ENCODE assay signal across 14 mouse cellular contexts in genomic region chr1:92720567-92720966, GRCm38 (mm10).
DNase-seq lines count a peak whose midpoint lies in the region; ATAC-seq and TF ChIP-seq lines count a peak whose summit lies in the region.
"Had no signal": no experiment of that assay in that cellular context is flagged by ENCODE, and none has a peak within 500 bp of the region (broad histone marks: within the 10 kb centered on the region; RNA-seq: fewer than 3 reads in every experiment).

No protein-coding gene starts in this region.

- no peaks in the 10 kb centered on the region for H3K36me3 ChIP-seq in heart, embryonic 10.5 days
- H3K36me3 ChIP-seq: limb, embryonic 13.5 days; midbrain, embryonic 13.5 days had no signal

- H3K9me3 ChIP-seq in heart, embryonic 10.5 days: no peaks in the 10 kb centered on the region
- H3K9me3 ChIP-seq: limb, embryonic 13.5 days; midbrain, embryonic 13.5 days had no signal

- no peak for ATAC-seq in granulocyte monocyte progenitor cell, adult 5-6 weeks (replicated peaks; ENCODE audit: poor library complexity, severe bottlenecking)
- ATAC-seq: liver, postnatal 0 days; midbrain, embryonic 13.5 days; Patski had no signal

- peaks cover 5% of the 10 kb centered on the region; the same call in 1 of the 2 replicates for H3K27me3 ChIP-seq in heart, embryonic 10.5 days (ENCODE audit: insufficient read depth, poor library complexity, severe bottlenecking)
- H3K27me3 ChIP-seq: limb, embryonic 13.5 days; Patski had no signal

- H3K27ac ChIP-seq in layer of hippocampus, adult 2 months: peak overlapping the region; percentile 40; the same call in 1 of the 2 replicates
- peak overlapping the region; percentile 84 for H3K27ac ChIP-seq in heart, embryonic 10.5 days
- H3K27ac ChIP-seq: limb, embryonic 13.5 days; midbrain, embryonic 13.5 days had no signal

- WGBS in heart, embryonic 10.5 days: 31% methylated on average over 10 of the region's 10 CpGs

- H3K4me3 ChIP-seq in layer of hippocampus, adult 2 months: no peak overlapping the region
- 0 out of 2 replicates have a peak overlapping the region, but pooled peaks have one; percentile 5 for H3K4me3 ChIP-seq in heart, embryonic 10.5 days
- H3K4me3 ChIP-seq: limb, embryonic 13.5 days; midbrain, embryonic 13.5 days had no signal

- H3K4me1 ChIP-seq in heart, embryonic 10.5 days: peaks cover 44% of the 10 kb centered on the region

- no peak for TF ChIP-seq CTCF in layer of hippocampus, adult 2 months (conservative IDR thresholded peaks at IDR 0.05)

- DNase-seq in cerebellum, adult 9-11 months: peak; percentile 49
- DNase-seq in cerebellum, adult 11 months: no peak
- no peak for DNase-seq in layer of hippocampus, adult 2 months (ENCODE audit: low spot score in 2 of 2)
- no peak for DNase-seq in layer of hippocampus, postnatal 25 days (ENCODE audit: extremely low spot score in 1 of 2, low spot score in 1 of 2)
- DNase-seq in heart, embryonic 10.5 days (ENCODE audit: low spot score): no peak
- peak; percentile 21 for DNase-seq in heart, postnatal 25 days (ENCODE audit: low spot score)
- no peak for DNase-seq in ovary, adult 18-20 months (ENCODE audit: low spot score)
- DNase-seq: layer of hippocampus, postnatal 36 days; liver, postnatal 0 days; lung, postnatal 4 days had no signal

- intact Hi-C loops in heart, postnatal 25 days (cut with DNase I): no loop called here

Comparison
In these comparisons a context has a peak if more than half of its experiments do, and no peak if none do; other contexts are left out.
1. DNase-seq: peak in cerebellum, adult 9-11 months (single experiment) and heart, postnatal 25 days (single experiment); none in cerebellum, adult 11 months (single experiment), layer of hippocampus, adult 2 months (0 of 2), layer of hippocampus, postnatal 25 days (0 of 2), heart, embryonic 10.5 days (single experiment) and ovary, adult 18-20 months (single experiment).